Mouse (Mus musculus) megakaryocyte-erythroid progenitor cell, adult 5-6 weeks (primary cell): ENCODE measurements around the gene Chn1. TPM values are rescaled to one million over a fixed set of nuclear protein-coding genes. Genes with fewer than 3 reads are reported as not detected.

Experiments
- ATAC-seq: replicated peaks from 2 replicates; pipeline ENCODE4 v1.8.0; 2016; ENCODE audit warnings: mild to moderate bottlenecking, inconsistent platforms; ENCODE audit not compliant: severe bottlenecking, poor library complexity, low FRiP score, low TSS enrichment
- total RNA-seq, 2 experiments: library from RNA; stranded (forward) in 1 of 2; stranded (reverse) in 1 of 2; fragments of 200-1000, 215-1000 nt in 1 of 2; fragments of >200 nt in 1 of 2; fragmentation: Nextera tagmentation in 1 of 2; gene quantifications; 2 replicates each; pipeline ENCODE4 v1.2.3; 2014 to 2017

Chn1 gene
- total RNA-seq, 2 experiments from 2014 or later, result not detected

- no peak for ATAC-seq
These were observed 120.3 kb downstream of the Chn1 start for GRCm38 (mm10) chr2:73654892-73655243.

- ATAC-seq, result no peak
These were observed 120.9 kb downstream of the Chn1 start for GRCm38 (mm10) chr2:73654059-73654891.

GRCm38 (mm10) chr2:73637688-73638087 is 137.5 kb downstream of the Chn1 start:
- no peak for ATAC-seq

GRCm38 (mm10) chr2:73636387-73636786 is 138.8 kb downstream of the Chn1 start:
- no peak for ATAC-seq

DNA sequence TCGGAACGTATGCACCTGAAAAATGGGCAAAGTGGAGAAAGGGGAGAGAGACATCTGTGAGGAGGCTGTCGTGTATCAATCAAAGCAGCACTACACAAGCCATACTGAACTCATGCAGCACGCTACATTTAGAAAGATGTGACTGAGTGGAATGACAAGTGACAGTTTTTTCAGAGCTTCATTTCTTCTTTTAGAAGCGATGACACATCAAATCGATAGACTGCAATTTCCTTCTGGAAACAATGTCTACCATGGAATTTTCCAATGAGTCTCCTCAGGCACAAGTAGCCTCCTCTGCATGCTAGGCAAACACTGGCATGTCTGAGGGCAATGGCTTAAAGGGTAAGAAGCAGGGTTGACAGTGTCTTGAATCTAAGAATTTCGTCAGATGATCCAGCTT is 143.3 kb downstream of the Chn1 start:
- ATAC-seq, result no peak

- ATAC-seq, result no peak
These were observed 156.6 kb downstream of the Chn1 start for GRCm38 (mm10) chr2:73618486-73619052.

DNA sequence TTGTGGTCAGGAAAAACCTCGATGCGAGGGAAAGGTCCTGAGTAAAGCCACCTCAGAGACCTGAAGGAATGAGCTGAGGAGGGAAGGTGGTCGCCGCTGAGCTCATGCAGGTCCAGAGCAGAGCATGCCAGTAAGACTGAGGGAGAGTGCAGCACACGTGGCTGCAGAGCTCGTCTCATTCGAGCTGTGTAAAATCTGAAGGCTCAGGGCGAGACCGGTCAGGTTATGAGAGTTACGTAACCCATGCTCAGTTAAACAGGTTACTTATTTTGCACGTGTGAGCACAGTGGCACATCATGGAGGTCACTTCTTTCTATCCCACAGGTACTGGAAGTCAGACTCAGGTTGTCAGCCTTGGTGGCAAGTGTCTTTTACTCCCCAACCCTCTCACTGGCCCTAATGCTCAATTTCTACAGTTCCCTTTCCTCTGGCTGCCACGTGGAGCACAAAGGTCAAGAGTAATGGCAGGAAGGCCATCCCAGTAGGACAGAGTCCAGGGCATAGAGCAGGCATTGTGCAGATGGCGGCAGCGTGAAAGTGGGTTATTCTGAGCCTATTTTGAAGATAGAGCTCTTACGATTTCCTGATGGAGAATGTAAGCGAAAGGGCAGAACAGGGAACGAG is 158.6 kb downstream of the Chn1 start:
- no peak for ATAC-seq

DNA sequence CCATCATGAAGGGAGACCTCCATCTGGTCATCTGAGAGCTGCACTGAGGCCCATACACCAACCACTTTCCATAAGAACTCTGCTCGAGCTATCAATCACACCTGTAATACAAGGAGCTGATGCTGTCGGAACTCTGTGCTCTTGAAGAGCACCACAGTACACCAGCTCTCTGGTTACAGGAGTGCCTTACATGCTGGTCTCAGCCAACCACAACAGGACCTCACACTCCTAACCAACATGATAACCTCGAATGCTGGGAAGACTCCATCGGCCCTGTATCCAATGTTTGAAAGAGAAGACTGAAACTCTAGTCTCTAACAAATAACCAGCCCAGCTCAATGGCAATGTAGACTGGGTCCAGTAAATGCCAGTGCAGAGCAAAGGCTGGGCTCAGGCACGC is 159.7 kb downstream of the Chn1 start:
- no peak for ATAC-seq

- no peak for ATAC-seq
These were observed 160.8 kb downstream of the Chn1 start for GRCm38 (mm10) chr2:73614303-73614702.

- ATAC-seq, result no peak
These were observed 162.2 kb downstream of the Chn1 start for GRCm38 (mm10) chr2:73612941-73613340.

DNA sequence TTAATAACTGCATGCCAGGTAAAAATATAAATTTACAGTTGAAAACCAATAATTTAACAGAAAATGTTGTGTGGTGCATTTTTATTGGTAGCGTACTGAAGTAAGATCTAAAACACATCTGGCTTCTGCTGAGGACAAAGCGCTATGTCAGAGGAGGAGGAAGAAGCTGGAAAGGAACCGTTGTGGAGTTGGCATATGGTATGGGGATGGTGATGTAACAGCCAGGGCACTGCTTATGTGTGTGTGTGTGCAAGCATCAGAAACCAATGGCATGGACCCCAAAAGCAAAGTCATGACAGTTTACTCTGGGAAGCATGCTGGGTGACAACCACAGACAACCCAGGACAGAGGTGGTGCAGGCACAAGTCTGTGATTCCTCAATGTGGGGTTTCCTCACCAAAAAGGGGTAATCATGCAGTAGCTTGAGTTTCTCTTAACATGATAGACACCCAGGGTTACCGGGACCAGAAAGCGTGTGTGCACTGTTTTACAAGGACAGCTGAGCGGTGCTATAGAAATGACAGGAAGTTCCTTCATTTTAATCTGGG is 162.7 kb downstream of the Chn1 start:
- ATAC-seq, result no peak

DNA sequence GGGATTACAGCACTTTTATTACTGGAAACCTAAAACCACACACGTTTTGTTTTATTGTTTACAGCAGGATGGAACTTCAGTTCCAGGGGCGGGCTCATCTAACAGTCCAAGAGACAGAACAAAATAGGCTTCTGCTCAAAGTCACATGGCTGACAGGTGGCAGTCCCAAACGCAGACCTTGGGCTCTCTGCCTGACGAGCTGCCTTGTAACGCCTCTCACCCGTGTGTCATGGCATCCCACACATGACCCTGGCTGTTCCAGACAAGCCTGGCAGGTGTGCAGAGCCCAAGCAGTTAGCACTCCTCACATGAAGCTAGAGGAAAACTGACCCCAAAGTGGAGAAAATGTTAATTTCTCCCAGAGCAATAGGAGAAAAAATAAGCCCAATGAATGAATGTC is 163.3 kb downstream of the Chn1 start:
- ATAC-seq, result no peak

GRCm38 (mm10) chr2:73609724-73610210 is 165.4 kb downstream of the Chn1 start:
- no peak for ATAC-seq

DNA sequence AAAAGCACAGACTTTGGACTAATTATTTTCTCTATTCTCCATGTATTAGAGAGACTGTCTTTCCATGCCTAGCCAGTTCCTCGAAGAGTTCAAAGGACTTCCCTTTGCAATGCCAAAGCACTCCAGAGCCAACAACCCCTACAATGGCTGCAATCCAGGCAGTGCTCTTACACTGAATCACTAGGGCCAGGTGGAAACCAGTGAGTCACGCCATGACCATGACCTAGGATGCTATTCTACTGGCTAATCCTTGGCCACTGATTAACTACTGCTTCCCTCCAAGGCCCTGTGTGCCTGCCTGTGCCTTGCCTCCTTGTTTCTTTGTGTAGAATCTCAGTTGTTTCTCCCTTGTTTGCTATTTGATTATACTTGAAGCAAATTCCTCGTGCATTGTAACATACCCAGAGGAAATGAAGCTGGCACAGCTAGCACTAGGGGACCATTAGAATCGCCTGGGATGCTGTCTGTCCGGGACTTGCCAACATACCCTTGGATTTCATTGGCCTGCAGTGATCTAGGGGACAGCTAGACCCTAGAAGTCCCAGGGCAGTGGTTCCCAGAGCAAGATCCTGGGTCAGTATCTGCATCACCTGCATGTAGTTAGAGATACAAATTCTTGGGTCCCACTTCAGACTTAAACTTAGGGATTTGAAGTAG is 166.0 kb downstream of the Chn1 start:
- no peak for ATAC-seq

DNA sequence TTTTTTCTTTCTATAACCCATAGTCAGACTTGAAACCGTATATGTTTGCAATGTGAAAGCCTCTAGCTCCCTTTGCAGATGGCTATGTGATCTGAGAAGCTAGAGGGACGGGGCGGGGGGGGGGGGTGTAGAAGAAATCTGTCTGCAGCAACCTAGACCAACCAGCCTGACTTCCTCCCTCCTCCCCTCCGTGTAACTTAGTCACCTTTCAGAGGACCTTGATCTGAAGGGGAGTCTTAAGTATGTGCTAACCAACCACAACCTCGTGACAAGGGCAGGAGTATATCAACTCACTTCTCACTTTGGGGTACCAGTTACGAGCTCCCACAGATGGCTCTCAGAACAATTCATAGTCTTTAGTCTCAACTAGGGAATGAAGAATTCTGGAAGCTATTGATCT is 166.8 kb downstream of the Chn1 start:
- no peak for ATAC-seq

DNA sequence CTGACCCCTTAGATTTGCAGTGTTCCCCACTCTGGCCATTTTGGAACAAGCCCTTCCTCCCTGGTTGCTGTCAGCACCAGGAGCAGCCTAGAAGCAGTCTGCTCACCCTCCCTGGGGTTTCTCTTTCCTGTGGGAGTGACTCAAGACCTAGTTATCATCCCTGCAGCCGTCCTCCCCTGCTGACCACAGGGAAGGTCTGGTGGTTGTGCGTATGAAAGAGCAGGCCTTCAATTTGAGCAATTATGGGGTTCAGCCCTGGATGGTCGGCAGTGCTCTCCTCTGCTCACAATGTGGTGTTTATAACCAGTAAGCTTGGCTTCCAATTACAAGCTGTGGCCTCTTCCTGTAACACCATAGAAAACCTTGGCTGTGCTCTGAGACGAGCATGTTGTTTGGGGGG is 167.5 kb downstream of the Chn1 start:
- ATAC-seq, result no peak

DNA sequence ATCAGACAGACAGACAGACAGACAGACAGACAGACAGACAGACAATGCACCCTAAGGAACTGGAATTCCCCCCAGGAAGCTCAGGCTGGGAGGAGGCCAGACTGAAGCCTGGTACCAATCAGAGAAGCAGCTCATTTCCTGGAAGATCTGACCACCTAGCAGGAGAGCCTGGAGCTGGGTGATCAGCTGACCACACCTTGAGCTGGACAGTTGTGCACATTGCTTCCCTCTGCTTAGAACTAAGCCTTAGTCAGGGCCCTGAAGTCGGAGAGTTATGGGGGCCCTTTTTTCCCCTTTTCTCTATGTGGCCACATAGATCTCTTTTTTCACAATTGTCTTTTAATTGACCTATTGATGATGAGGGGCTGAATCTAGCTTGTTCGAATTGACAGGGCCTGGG is 168.0 kb downstream of the Chn1 start:
- no peak for ATAC-seq

- no peak for ATAC-seq
These were observed 168.5 kb downstream of the Chn1 start for GRCm38 (mm10) chr2:73606616-73607015.

GRCm38 (mm10) chr2:73605077-73605476 is 170.1 kb downstream of the Chn1 start:
- no peak for ATAC-seq

DNA sequence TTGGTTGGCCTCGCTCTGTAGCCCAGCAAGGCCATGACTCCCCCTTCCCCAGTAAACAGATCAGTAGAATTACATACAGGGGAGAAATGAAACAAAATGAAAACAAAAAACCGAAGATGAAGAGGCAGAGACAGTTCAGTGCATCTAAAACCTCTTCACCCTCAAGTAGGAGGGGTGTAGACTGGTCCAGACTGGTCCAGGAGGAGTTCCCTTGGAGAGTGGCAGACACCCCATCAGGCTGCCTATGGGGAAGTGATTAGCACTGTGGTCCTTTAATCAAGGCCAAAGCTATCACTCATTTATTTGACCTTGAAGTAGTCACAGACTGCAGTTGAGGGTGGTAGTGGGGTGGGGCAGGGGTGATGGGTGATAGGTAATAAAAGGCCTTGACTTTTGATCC is 170.6 kb downstream of the Chn1 start:
- no peak for ATAC-seq
